Mouse (Mus musculus) adrenal gland, adult (tissue): ENCODE measurements around the gene Smu1.

Experiments used
- DNase-seq, 2 experiments: peaks; one replicate each; pipeline ENCODE4 v3.0.0; 2022 to 2023; ENCODE audit warnings: low spot score in 1 of 2; ENCODE audit not compliant: inconsistent age in 2 of 2

The Smu1 gene

GRCm38 (mm10) chr4:40759876-40760275 lies 2.2 kb upstream of the Smu1 start:
- no peak for DNase-seq

GRCm38 (mm10) chr4:40757157-40757779 lies 455 bp downstream of the Smu1 start:
- DNase-seq, result peak; percentile 26 to 62

GRCm38 (mm10) chr4:40735351-40735750 lies 22.4 kb downstream of the Smu1 start:
- no peak for DNase-seq

GRCm38 (mm10) chr4:40731262-40731661 lies 26.5 kb downstream of the Smu1 start:
- DNase-seq, result no peak

GRCm38 (mm10) chr4:40727247-40727646 lies 30.5 kb downstream of the Smu1 start:
- DNase-seq, result no peak

- peak in 1 of 2 experiments; percentile 47 for DNase-seq
Observed at GRCm38 (mm10) chr4:40725554-40725953, 32.2 kb downstream of the Smu1 start.

- peak in 1 of 2 experiments; percentile 49 for DNase-seq
Observed at GRCm38 (mm10) chr4:40725141-40725540, 32.6 kb downstream of the Smu1 start.

GRCm38 (mm10) chr4:40722687-40723460 lies 34.8 kb downstream of the Smu1 start:
- peak; percentile 86 to 95 for DNase-seq

GRCm38 (mm10) chr4:40722011-40722666 lies 35.6 kb downstream of the Smu1 start, which contains the start of gene Dnaja1:
Dnaja1 (plus strand) TSS chr4:40722150.
- peak; percentile 98 to 99 for DNase-seq

- peak; percentile 25 to 47 for DNase-seq
Observed at GRCm38 (mm10) chr4:40720910-40721309, 36.8 kb downstream of the Smu1 start.

- DNase-seq, result no peak
Observed at GRCm38 (mm10) chr4:40717141-40717540, 40.6 kb downstream of the Smu1 start.

GRCm38 (mm10) chr4:40703710-40704275 lies 53.9 kb downstream of the Smu1 start:
- peak; percentile 39 to 76 for DNase-seq

GRCm38 (mm10) chr4:40702797-40703709 lies 54.7 kb downstream of the Smu1 start, which contains the start of gene Aptx:
Aptx (minus strand) TSS chr4:40703194.
- peak; percentile 96 to 99 for DNase-seq

- no peak for DNase-seq
Observed at GRCm38 (mm10) chr4:40701796-40702195, 55.9 kb downstream of the Smu1 start.

- peak in 1 of 2 experiments; percentile 60 for DNase-seq
Observed at GRCm38 (mm10) chr4:40700216-40700615, 57.5 kb downstream of the Smu1 start.

GRCm38 (mm10) chr4:40697059-40697458 lies 60.7 kb downstream of the Smu1 start:
- no peak for DNase-seq

- no peak for DNase-seq
Observed at GRCm38 (mm10) chr4:40691100-40691499, 66.6 kb downstream of the Smu1 start.
